Mouse (Mus musculus) c-Kit-positive CD71-positive TER-119-positive erythroid progenitor cells, embryonic 14.5 days (primary cell): ENCODE results near the gene Dhrs3.

ENCODE experiments used
- DNase-seq: peaks from one replicate; pipeline ENCODE4 v3.0.0-alpha.2; 2013; ENCODE audit warnings: low spot score

Gene Dhrs3

GRCm38 (mm10) chr4:144898036-144898649 is 5.5 kb downstream of the Dhrs3 start:
- DNase-seq: no peak

GRCm38 (mm10) chr4:144898737-144899136 is 6.1 kb downstream of the Dhrs3 start:
- no peak for DNase-seq

GRCm38 (mm10) chr4:144901561-144902111 is 9.0 kb downstream of the Dhrs3 start:
- peak; percentile 63 for DNase-seq

GRCm38 (mm10) chr4:144903088-144903487 is 10.5 kb downstream of the Dhrs3 start:
- DNase-seq: no peak

GRCm38 (mm10) chr4:144903932-144904331 is 11.3 kb downstream of the Dhrs3 start:
- no peak for DNase-seq

- DNase-seq: no peak
Observed at GRCm38 (mm10) chr4:144905128-144905527, 12.5 kb downstream of the Dhrs3 start.

GRCm38 (mm10) chr4:144906001-144906889 is 13.6 kb downstream of the Dhrs3 start:
- no peak for DNase-seq

GRCm38 (mm10) chr4:144906978-144907703 is 14.5 kb downstream of the Dhrs3 start:
- DNase-seq: no peak

GRCm38 (mm10) chr4:144908825-144909224 is 16.2 kb downstream of the Dhrs3 start:
- DNase-seq: no peak

GRCm38 (mm10) chr4:144910281-144910680 is 17.7 kb downstream of the Dhrs3 start:
- DNase-seq: no peak

- peak; percentile 68 for DNase-seq
Observed at GRCm38 (mm10) chr4:144913298-144914152, 20.9 kb downstream of the Dhrs3 start.

- no peak for DNase-seq
Observed at GRCm38 (mm10) chr4:144916520-144916919, 23.9 kb downstream of the Dhrs3 start.

- DNase-seq: no peak
Observed at GRCm38 (mm10) chr4:144917101-144917500, 24.5 kb downstream of the Dhrs3 start.

GRCm38 (mm10) chr4:144918501-144918900 is 25.9 kb downstream of the Dhrs3 start:
- DNase-seq: no peak

- no peak for DNase-seq
Observed at GRCm38 (mm10) chr4:144928693-144929436, 36.2 kb downstream of the Dhrs3 start.

GRCm38 (mm10) chr4:144929811-144930221 is 37.2 kb downstream of the Dhrs3 start:
- DNase-seq: no peak

- no peak for DNase-seq
Observed at GRCm38 (mm10) chr4:144930366-144930765, 37.7 kb downstream of the Dhrs3 start.

- DNase-seq: no peak
Observed at GRCm38 (mm10) chr4:144931167-144931566, 38.5 kb downstream of the Dhrs3 start.

- no peak for DNase-seq
Observed at GRCm38 (mm10) chr4:144934501-144934900, 41.9 kb downstream of the Dhrs3 start.

GRCm38 (mm10) chr4:144936563-144937154 is 44.0 kb downstream of the Dhrs3 start:
- DNase-seq: no peak
